Mouse (Mus musculus) liver, adult 2 months (tissue): ENCODE measurements around the gene Abhd5.

Experiments
- CTCF ChIP-seq: fragments of 200-500 bp; IDR thresholded peaks from 2 replicates; pipeline ENCODE4 v1.5.1; 2011; ENCODE audit warnings: low read depth, low read length, control low read depth
- POLR2A ChIP-seq: fragments of 200-500 bp; IDR thresholded peaks from 2 replicates; pipeline ENCODE4 v1.6.1; 2011; ENCODE audit warnings: low read length, control low read depth; ENCODE audit not compliant: insufficient read depth; ENCODE audit errors: extremely low read depth

- TF ChIP-seq POLR2A (no peak), CTCF (no peak)
Measured at GRCm38 (mm10) chr9:122401239-122401638, 49.8 kb downstream of the Abhd5 start.
